Mouse (Mus musculus): Measurements from ENCODE around the gene Tmem190.

DNA sequence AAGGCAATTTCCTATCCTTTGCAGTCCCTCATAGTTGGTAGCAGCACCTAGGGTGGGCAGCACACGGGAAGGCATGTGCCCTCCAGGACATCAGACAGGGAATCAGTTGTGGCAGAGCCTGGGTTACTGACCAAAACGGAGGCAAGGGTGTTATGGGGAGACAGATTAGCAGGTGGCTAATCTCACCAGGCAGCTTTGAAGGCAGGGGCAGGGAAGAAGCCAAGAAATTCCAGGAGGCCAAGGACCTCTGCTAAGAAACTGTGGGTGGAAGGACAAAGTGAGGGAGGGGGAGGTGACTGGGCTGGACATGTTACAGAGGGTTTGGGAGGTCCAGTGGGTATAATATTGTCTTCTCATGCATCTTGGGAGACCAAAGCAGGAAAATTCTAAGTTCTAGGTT is 39.4 kb upstream of the Tmem190 start:
- no peak for TF ChIP-seq POLR2A (IDR thresholded peaks at IDR 0.05; ENCODE audit: extremely low read depth, insufficient read depth, low read length)
- TF ChIP-seq CTCF (IDR thresholded peaks at IDR 0.05; ENCODE audit: extremely low read depth, insufficient read depth, low read length) = no peak
